Mouse (Mus musculus) C2C12 (cell line): ENCODE data around the gene Klf6.

Source experiments
- CTCF ChIP-seq: IDR thresholded peaks from one replicate; pipeline ENCODE4 v1.5.1; 2011; ENCODE audit not compliant: control insufficient read depth, insufficient read depth, insufficient read length
- USF1 ChIP-seq: IDR thresholded peaks from one replicate; pipeline ENCODE4 v1.6.1; 2011; ENCODE audit warnings: low read depth, mild to moderate bottlenecking, control low read depth, moderate library complexity

DNA sequence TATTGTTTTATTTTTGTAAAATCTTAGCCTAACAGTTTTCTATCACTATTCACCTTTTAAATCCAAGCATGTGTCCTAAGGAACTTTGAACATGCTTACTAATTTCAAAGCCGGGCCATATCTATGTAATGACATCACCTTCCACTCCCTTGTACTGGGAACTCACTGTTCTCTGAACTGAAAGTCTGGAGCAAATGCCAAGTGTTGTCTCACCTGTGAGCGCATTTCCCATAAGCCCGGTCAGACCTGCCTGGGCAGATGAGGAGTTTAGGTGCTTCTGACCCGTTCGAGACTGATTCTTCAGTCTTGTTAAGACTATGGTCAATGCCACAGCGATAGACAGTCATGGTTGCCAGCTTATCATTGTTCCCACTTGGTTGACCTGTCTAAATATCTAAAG is 19.9 kb upstream of the Klf6 start:
- TF ChIP-seq CTCF (no peak), USF1 (no peak)
